Mouse (Mus musculus): ENCODE results near the gene Prkcz.

Gene Prkcz

DNA sequence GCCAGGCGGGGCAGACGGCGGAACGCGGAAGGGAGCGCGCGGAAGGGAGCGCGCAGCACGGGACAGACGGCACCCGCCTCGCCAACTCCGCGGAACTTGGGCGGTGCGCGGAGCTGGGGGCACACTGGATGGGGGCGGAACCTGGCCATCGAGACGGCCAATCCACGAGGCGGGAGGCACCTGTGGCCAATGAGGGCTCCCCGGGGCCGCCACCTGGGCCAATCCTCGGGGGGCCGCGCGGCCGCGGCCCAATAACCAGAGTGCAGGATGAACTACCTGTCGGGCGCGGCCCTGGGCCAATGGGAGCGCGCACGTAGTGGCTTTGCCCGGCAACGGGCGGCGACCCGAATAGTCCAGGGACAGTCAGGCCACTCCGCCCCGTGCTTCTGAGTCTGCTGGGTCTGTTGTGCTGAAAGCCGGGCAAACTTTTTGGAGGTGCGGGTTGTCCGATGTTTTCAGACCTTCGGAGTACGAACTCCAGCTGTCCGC lies at the start of gene Prkcz:
Gene Prkcz (minus strand): TSS at position 59 of the 489 bp plus-strand sequence.
- peak; percentile 86 to 88 for DNase-seq (ENCODE audit: low spot score in 2 of 2)

DNA sequence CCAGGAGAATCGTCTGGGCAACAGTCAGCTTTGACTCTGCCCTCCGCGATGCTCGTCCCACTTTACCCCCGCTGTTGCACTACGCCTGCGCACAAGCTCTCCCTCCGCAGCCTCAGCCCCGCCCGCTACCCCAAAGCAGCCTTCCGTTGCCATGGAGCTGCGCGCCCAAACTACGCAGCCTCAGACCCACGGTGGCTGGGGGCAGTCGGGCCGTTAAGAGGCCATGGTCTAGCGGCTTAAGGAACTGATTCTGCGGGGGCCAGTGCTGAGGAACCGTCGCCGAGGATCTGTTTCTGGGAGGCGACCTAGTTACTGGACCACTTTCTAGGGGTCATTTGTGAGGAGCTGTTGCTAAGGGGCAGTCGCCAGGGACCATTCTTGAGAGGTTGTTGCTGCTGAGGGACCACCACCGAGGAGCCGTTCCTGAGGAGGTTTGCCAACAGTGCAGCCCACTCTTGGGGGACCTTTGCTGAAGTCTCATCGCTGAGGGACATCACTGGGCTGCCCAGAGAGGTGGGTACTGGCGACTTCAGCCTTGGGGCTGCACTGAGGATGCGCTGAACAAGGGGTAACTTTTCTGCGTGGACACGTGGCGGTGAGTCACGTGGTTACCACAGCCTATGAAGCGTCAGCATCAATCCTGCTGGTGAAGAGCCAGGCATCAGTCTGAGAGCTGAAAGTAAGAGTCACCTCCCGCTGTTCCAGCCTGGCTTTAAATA lies 48.1 kb upstream of the Prkcz start, which contains the start of gene Cfap74:
Gene Cfap74 (plus strand): TSS at position 133 of the 719 bp plus-strand sequence.
- DNase-seq (ENCODE audit: low spot score in 2 of 2), result peak; percentile 83 to 85

- no peak for DNase-seq (ENCODE audit: low spot score in 2 of 2)
These were observed 47.5 kb upstream of the Prkcz start for GRCm38 (mm10) chr4:155408695-155409057.

DNA sequence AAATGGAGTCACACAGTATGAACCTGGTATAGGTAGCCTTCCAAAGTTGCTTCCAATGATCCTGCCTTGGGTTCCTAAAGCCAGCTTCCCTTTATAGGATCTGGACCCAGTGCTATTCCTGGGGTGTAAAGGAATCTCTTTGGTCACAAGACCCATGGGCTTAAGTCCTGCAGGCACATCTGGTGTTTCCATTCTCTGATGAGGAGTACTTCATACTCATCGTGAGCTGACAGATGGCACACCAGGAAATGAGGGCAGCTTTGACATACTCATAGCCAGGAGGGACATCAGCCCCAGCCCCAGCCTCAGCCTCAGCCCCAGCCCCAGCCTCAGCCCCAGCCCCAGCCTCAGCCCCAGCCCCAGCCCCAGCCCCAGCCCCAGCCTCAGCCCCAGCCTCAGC lies 41.3 kb upstream of the Prkcz start:
- no peak for DNase-seq (ENCODE audit: low spot score in 2 of 2)

DNA sequence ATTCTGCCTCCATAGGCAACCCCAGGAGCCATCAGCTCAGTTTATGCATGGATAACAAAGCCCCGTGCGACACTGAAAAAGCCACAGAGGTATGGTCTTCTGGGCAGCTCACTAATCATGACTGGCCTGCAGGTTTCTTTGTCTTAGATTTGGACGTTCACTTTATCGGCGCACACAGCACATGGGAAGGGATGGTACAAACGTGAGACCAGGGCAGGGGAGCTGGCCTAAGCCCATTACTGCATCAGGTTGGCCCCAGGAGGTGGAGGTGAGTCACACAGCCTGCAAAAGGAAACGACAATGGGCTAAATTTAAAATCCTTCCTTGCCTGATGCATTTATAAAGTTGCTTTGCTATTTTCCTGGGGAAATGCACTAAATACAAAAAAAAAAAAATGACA lies 40.0 kb upstream of the Prkcz start:
- no peak for DNase-seq (ENCODE audit: low spot score in 2 of 2)

DNA sequence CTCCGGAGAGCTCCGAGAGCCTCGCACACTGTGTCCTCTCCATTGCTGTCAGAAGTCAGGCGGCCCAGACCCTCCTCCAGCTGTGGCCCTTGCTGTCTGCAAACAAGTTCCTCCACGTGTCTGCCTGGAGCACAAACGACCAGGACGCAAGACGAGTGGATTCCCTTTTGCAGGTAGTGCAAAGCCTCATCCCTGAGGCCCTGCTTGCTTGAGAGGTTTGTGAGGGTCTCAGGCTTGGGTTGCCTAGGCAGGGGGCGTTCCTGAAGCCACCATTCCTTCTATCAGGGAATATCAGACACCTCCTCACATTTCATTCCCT lies 37.0 kb upstream of the Prkcz start:
- no peak for DNase-seq (ENCODE audit: low spot score in 2 of 2)

GRCm38 (mm10) chr4:155397511-155398221 lies 36.5 kb upstream of the Prkcz start, which contains the start of gene Gabrd:
TSS of gene Gabrd (minus strand) at chr4:155398112.
- DNase-seq (ENCODE audit: low spot score in 2 of 2), result peak in 1 of 2 experiments; percentile 32

DNA sequence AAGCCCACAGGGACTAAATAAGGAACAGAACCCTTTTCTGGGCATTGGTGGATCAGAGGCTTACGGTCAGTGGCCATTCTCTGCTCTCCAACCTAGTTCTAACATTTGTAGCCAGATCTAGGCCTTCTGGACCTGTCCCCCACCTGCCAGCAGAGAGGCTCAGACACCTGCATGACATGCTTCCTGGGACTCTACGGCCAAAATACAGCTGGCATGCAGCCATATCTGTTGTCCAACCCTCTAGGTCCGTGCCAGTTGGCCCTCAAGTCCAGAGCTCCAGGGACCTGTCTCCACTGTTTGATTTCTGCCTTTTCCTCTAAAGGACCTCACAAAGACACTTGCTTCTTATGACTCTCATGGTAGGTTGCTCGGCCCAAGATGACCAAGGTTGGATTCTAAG lies 35.6 kb upstream of the Prkcz start:
- no peak for DNase-seq (ENCODE audit: low spot score in 2 of 2)

- no peak for DNase-seq (ENCODE audit: low spot score in 2 of 2)
These were observed 34.3 kb upstream of the Prkcz start for GRCm38 (mm10) chr4:155395471-155395870.

DNA sequence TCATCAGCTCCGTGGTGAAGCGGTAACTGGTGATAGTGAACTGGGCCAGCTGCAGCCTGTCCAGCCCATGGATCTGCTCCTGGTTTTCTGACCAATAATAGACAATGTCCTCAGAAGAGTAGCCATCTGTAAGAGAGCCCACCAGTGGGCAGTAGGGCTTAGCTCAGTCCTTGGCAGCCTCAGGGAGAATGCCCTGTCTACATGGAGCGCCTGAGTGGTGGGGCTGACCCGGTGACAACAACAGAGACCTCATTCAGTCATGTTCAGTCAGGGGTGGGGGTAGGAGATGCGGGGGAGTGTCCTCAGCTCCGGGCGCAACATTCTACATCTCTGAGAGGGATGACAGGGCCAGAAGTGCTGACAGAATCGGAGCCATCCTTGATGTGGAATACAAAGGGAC lies 26.0 kb upstream of the Prkcz start:
- no peak for DNase-seq (ENCODE audit: low spot score in 2 of 2)

GRCm38 (mm10) chr4:155383326-155383725 lies 22.2 kb upstream of the Prkcz start:
- DNase-seq (ENCODE audit: low spot score in 2 of 2), result no peak

- DNase-seq (ENCODE audit: low spot score in 2 of 2), result no peak
These were observed 21.6 kb upstream of the Prkcz start for GRCm38 (mm10) chr4:155382752-155383151.

DNA sequence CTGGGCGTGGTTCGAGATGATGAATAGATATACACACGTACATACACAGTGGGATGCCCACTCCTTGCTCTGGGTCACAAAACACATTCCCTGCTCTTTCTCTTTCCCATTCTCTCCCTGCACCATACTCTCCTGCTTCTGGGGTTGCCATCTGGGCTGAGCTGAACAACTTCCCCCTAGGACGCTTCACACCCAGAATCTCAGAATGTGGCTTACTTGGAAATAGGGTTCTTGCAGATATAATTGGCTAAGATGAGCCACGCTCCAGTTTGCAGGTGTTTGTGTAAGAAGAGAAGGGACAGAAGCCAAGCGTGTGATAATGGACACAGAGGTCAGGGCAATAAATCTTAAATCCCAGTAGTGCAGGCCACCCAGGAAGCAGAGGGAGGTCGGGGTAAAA lies 20.8 kb upstream of the Prkcz start:
- DNase-seq (ENCODE audit: low spot score in 2 of 2), result no peak

DNA sequence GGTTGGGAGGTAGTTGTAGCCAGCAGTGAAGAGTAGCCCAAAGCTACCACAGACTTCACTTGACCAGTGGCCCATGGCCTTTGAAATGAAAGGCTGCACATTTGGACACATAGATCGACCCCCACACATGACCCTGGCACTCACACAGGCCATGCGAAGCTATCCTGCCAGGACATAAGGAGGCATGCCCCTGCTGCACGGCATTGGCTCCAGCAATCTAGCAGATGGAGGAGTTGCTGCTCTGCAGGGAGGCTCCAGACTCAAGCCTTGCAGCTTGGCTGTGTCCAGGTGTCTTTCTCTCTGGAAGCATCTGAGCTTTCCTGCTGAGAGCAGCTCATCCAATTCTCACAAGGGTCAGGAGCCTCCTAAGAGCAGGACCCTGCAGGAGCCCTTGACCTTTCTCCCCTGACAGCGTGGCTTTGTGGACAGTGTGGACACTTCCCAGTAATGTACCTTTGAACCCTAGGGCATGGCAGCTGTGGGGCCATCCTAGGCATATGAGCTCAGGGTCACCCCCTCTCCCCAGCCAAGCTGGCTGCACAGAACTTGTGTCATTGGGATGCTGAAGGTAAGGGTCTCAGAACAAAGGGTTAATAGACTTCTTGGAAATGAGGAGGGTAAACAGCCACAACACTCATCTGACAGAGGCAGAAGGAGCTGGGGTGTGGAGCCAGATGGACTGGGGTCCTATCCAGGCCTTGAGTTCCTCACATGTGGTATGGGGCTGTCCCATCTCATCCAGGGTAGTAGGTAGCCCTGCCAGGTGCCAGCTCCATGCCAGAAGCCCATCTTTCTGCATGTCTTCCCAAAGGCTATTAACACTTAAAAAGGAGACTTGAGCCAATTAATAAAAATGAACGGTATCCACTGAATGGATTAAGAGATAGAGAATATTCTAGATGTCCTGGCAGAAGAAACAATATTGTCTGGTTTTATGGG lies 10.9 kb upstream of the Prkcz start:
- no peak for DNase-seq (ENCODE audit: low spot score in 2 of 2)

GRCm38 (mm10) chr4:155370737-155371715 lies 9.9 kb upstream of the Prkcz start:
- no peak for DNase-seq (ENCODE audit: low spot score in 2 of 2)

GRCm38 (mm10) chr4:155368684-155369083 lies 7.5 kb upstream of the Prkcz start:
- peak; percentile 67 to 87 for DNase-seq (ENCODE audit: low spot score in 2 of 2)

- DNase-seq (ENCODE audit: low spot score in 2 of 2), result no peak
These were observed 6.6 kb upstream of the Prkcz start for GRCm38 (mm10) chr4:155367739-155368138.

DNA sequence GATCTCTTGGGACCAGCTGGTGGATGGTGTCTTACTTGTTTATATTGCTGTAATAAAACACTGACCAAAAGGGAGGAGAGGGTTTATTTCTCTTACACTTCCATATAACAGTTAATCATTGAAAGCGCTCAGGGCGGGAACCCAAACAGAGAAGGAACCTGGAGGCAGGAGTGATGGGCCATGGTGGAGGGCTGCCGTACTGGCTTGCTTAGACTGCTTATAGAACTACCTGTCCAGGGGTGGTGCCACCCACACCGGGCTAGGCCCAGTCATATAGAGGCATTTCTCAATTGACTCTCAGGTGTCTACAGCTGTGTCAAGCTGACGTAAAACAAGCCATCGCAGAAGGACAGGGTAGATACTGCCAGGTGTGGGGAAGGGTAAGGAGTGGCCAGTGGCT lies 5.6 kb upstream of the Prkcz start:
- DNase-seq (ENCODE audit: low spot score in 2 of 2), result no peak

- DNase-seq (ENCODE audit: low spot score in 2 of 2), result no peak
These were observed 1.3 kb upstream of the Prkcz start for GRCm38 (mm10) chr4:155362443-155362842.

- peak; percentile 49 to 53 for DNase-seq (ENCODE audit: low spot score in 2 of 2)
These were observed 305 bp downstream of the Prkcz start for GRCm38 (mm10) chr4:155360856-155361255.
